Mouse (Mus musculus): ENCODE results near the gene Cd109. TPM values are rescaled to one million over a fixed set of nuclear protein-coding genes. Genes with fewer than 3 reads are reported as not detected.

The Cd109 gene
- polyA plus RNA-seq, 1 experiment from 2014 or later = 6.1 TPM

DNA sequence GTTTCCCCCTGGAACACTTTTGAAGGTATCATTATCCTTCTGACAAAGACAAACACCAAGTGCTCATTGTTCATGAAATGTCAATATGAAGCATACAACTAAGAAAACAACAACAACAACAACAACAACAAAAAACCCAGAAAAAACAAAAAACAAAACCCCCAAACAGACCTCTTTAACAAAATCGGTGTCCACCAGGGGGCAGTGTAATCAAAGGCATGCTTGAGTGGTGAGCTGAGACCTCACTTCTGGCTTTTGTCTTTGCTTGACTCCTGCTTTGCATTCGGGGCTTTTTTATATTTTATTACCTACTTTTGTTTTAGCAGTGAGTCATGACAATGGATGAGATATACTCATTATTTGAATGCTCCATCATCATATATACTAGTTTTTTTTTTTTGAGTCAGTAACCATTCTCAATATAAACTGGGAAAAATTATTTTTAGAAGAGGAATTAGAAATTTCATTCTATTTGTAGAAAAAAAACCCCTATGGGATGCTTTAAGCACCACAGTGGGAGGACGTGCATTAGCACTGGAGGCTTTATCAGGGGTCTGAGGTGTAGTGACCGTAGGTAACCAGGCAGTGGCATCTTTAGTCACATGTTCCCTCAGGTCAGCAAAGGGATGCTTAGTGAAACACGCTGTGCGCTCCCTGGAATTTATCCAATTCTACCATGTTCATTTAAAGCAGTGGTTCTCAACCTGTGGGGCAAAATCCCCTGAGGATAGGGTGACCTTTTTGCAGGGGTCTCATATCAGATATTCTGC, 30.8 kb downstream of the Cd109 start:
- Histone ChIP-seq H3K36me3 (ENCODE audit: control insufficient read depth, insufficient read depth, low read length) (no peaks in the 10 kb centered on the region), H3K9ac (ENCODE audit: low read length) (no peak overlapping the region), H3K9me3 (ENCODE audit: control insufficient read depth, low read length) (no peaks in the 10 kb centered on the region), H3K4me1 (ENCODE audit: control insufficient read depth in 2 of 2, insufficient read depth in 2 of 2, low read length in 2 of 2) (no peaks in the 10 kb centered on the region), H3K27me3 (ENCODE audit: control insufficient read depth, insufficient read depth, low read length) (no peaks in the 10 kb centered on the region), H3K4me2 (ENCODE audit: low read length) (no peak overlapping the region), H3K4me3 (ENCODE audit: control insufficient read depth in 1 of 2, insufficient read depth in 1 of 2, low read depth in 1 of 2, low read length in 2 of 2) (no peak overlapping the region), H3K27ac (replicated peaks in 1 of 2; ENCODE audit: control insufficient read depth in 1 of 2, insufficient read depth in 1 of 2, low read depth in 2 of 2, low read length in 2 of 2) (no peak overlapping the region)
- no peak for ATAC-seq (ENCODE audit: insufficient number of reproducible peaks, insufficient read depth, low FRiP score, low read depth)
- 44% methylated on average over 6 of the region's 6 CpGs for WGBS

DNA sequence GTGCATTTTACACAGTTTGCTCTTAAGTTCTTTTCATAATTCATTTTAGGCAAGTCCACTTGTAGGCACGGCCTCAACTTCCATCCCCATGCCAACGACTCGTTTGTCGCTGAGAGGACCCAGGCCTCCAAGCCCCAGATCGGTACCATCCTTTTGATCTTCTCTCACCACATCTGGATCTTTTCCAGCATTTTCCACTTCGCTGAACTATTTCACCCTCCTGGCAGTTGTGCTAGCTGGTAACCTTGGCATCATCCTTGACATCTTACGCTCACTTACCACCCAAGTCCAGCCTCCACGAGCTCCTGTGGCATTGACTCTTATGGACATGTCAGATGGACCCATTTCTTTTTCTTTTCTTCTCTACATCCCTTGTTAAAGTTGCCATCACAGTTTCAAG, 33.3 kb downstream of the Cd109 start:
- ATAC-seq (ENCODE audit: insufficient number of reproducible peaks, insufficient read depth, low FRiP score, low read depth) = no peak
- Histone ChIP-seq H3K9ac (ENCODE audit: low read length) (no peak overlapping the region), H3K9me3 (ENCODE audit: control insufficient read depth, low read length) (no peaks in the 10 kb centered on the region), H3K36me3 (ENCODE audit: control insufficient read depth, insufficient read depth, low read length) (no peaks in the 10 kb centered on the region), H3K4me3 (ENCODE audit: control insufficient read depth in 1 of 2, insufficient read depth in 1 of 2, low read depth in 1 of 2, low read length in 2 of 2) (no peak overlapping the region), H3K27ac (replicated peaks in 1 of 2; ENCODE audit: control insufficient read depth in 1 of 2, insufficient read depth in 1 of 2, low read depth in 2 of 2, low read length in 2 of 2) (no peak overlapping the region), H3K27me3 (ENCODE audit: control insufficient read depth, insufficient read depth, low read length) (no peaks in the 10 kb centered on the region), H3K4me2 (ENCODE audit: low read length) (no peak overlapping the region), H3K4me1 (ENCODE audit: control insufficient read depth in 2 of 2, insufficient read depth in 2 of 2, low read length in 2 of 2) (no peaks in the 10 kb centered on the region)
- 82% methylated on average over 8 of the region's 8 CpGs for WGBS

DNA sequence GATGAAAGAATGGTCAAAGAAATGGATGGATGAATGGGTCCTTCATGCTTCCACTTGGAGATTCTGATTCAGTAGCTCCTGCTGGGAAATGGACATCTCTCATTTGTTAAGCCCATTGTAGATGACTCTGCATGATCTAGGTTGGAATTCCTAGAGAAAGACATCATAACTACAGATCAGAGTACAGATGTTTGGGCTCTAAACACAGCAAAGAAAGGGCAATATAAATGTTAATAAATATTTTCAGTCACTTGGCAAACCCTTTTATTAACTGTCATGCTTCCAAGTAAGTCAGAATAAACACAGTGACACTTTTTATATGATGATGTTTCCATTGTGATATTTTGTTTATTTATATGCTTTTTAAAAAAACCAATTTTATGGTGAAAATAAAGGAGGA, 34.1 kb downstream of the Cd109 start:
- Histone ChIP-seq H3K9me3 (ENCODE audit: control insufficient read depth, low read length) (no peaks in the 10 kb centered on the region), H3K4me2 (ENCODE audit: low read length) (no peak overlapping the region), H3K27ac (replicated peaks in 1 of 2; ENCODE audit: control insufficient read depth in 1 of 2, insufficient read depth in 1 of 2, low read depth in 2 of 2, low read length in 2 of 2) (no peak overlapping the region), H3K4me1 (ENCODE audit: control insufficient read depth in 2 of 2, insufficient read depth in 2 of 2, low read length in 2 of 2) (no peaks in the 10 kb centered on the region), H3K4me3 (ENCODE audit: control insufficient read depth in 1 of 2, insufficient read depth in 1 of 2, low read depth in 1 of 2, low read length in 2 of 2) (no peak overlapping the region), H3K36me3 (ENCODE audit: control insufficient read depth, insufficient read depth, low read length) (no peaks in the 10 kb centered on the region), H3K27me3 (ENCODE audit: control insufficient read depth, insufficient read depth, low read length) (no peaks in the 10 kb centered on the region), H3K9ac (ENCODE audit: low read length) (no peak overlapping the region)
- no peak for ATAC-seq (ENCODE audit: insufficient number of reproducible peaks, insufficient read depth, low FRiP score, low read depth)

DNA sequence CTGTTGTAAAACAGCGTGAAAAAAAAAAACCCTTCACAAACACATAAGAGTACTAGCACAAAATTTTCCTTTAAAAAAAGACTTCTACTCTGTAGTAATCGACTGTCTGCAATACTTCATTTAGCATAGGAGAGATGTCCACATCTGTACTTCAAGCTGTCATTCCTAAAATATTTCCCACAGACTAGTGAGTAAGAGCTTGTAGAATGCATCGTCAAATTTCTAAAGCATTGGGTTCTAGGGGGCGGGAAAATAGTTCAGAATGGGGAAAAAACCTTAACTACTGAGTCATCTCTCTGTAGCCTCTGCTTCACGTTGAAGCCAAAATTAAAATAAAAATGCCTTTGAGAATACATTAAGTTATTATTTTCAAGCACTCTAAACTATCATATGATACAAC, 42.2 kb downstream of the Cd109 start:
- no peaks in the 10 kb centered on the region for H3K36me3 ChIP-seq (ENCODE audit: control insufficient read depth, insufficient read depth, low read length)
- 71% methylated on average over 5 of the region's 5 CpGs for WGBS
- ATAC-seq (ENCODE audit: insufficient number of reproducible peaks, insufficient read depth, low FRiP score, low read depth) = no peak
- no peak overlapping the region for H3K4me2 ChIP-seq (ENCODE audit: low read length)
- no peaks in the 10 kb centered on the region for H3K4me1 ChIP-seq (ENCODE audit: control insufficient read depth in 2 of 2, insufficient read depth in 2 of 2, low read length in 2 of 2)
- no peak overlapping the region for H3K9ac ChIP-seq (ENCODE audit: low read length)
- no peak overlapping the region for H3K4me3 ChIP-seq (ENCODE audit: control insufficient read depth in 1 of 2, insufficient read depth in 1 of 2, low read depth in 1 of 2, low read length in 2 of 2)
- no peaks in the 10 kb centered on the region for H3K27me3 ChIP-seq (ENCODE audit: control insufficient read depth, insufficient read depth, low read length)
- H3K9me3 ChIP-seq (ENCODE audit: control insufficient read depth, low read length) = no peaks in the 10 kb centered on the region
- H3K27ac ChIP-seq (replicated peaks in 1 of 2; ENCODE audit: control insufficient read depth in 1 of 2, insufficient read depth in 1 of 2, low read depth in 2 of 2, low read length in 2 of 2) = no peak overlapping the region

GRCm38 (mm10) chr9:78671446-78671985, 56.2 kb downstream of the Cd109 start:
- Histone ChIP-seq H3K4me2 (ENCODE audit: low read length) (no peak overlapping the region), H3K36me3 (ENCODE audit: control insufficient read depth, insufficient read depth, low read length) (no peaks in the 10 kb centered on the region), H3K9me3 (ENCODE audit: control insufficient read depth, low read length) (no peaks in the 10 kb centered on the region), H3K4me1 (ENCODE audit: control insufficient read depth in 2 of 2, insufficient read depth in 2 of 2, low read length in 2 of 2) (no peaks in the 10 kb centered on the region), H3K27me3 (ENCODE audit: control insufficient read depth, insufficient read depth, low read length) (no peaks in the 10 kb centered on the region), H3K27ac (replicated peaks in 1 of 2; ENCODE audit: control insufficient read depth in 1 of 2, insufficient read depth in 1 of 2, low read depth in 2 of 2, low read length in 2 of 2) (no peak overlapping the region), H3K9ac (ENCODE audit: low read length) (no peak overlapping the region), H3K4me3 (ENCODE audit: control insufficient read depth in 1 of 2, insufficient read depth in 1 of 2, low read depth in 1 of 2, low read length in 2 of 2) (no peak overlapping the region)
- no peak for ATAC-seq (ENCODE audit: insufficient number of reproducible peaks, insufficient read depth, low FRiP score, low read depth)
- WGBS = 80% methylated on average over 13 of the region's 13 CpGs

DNA sequence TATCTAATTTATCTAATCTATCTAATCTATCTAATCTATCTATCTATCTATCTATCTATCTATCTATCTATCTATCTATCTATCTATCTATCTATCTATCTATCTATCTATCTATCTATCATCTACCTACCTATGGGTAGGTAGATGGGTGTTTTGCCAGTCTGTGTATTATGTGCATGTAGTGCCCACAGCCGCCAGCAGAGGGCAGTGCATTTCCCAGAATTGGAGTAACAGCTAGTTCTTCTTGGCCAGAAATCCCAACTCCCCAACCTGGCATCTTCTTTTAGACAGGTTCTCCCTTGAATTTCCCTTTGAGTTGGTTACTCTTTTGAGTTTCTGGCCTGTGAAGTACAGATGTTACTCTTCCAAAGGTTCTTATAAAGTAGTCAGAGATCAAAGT, 85.3 kb downstream of the Cd109 start:
- 3% methylated on average over 1 of the region's 1 CpGs for WGBS
- Histone ChIP-seq H3K36me3 (ENCODE audit: control insufficient read depth, insufficient read depth, low read length) (no peaks in the 10 kb centered on the region), H3K9me3 (ENCODE audit: control insufficient read depth, low read length) (no peaks in the 10 kb centered on the region), H3K27me3 (ENCODE audit: control insufficient read depth, insufficient read depth, low read length) (no peaks in the 10 kb centered on the region), H3K4me3 (ENCODE audit: control insufficient read depth in 1 of 2, insufficient read depth in 1 of 2, low read depth in 1 of 2, low read length in 2 of 2) (no peak overlapping the region), H3K27ac (replicated peaks in 1 of 2; ENCODE audit: control insufficient read depth in 1 of 2, insufficient read depth in 1 of 2, low read depth in 2 of 2, low read length in 2 of 2) (no peak overlapping the region), H3K4me1 (ENCODE audit: control insufficient read depth in 2 of 2, insufficient read depth in 2 of 2, low read length in 2 of 2) (no peaks in the 10 kb centered on the region), H3K9ac (ENCODE audit: low read length) (no peak overlapping the region), H3K4me2 (ENCODE audit: low read length) (no peak overlapping the region)
- no peak for ATAC-seq (ENCODE audit: insufficient number of reproducible peaks, insufficient read depth, low FRiP score, low read depth)

DNA sequence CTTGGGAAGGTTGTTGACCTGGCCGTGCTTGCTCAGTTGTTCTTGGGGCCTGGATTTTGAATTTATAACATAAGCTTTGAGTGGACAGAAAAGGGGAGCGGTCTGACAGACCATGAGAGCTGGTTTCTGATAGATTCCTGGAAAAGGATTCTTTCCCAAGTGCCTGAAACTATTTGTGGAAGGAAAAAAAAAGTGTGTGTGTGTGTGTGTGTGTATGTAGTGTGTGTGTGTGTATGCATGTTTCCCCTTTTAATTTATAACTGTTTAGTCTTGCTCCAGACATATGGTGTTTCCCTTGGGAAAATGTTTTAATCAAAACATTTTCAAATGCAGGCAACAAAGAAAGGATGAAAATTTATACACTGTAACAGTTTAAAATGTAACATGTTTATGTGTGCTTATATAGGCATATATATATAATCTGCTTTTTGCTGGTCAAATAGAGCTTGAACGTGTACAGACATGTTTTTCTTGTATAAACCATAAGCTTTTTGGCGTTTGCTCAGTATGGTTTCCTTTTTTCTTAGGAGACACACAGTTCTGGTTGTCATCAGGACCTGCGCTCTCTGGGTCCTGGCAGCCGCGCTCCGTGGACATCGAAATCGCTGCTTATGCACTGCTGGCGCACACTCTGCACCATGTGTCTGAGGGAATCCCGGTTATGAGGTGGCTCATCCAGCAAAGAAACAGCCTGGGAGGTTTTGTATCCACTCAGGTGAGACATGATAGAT, 87.3 kb downstream of the Cd109 start:
- WGBS = 91% methylated on average over 12 of the region's 12 CpGs
- no peak overlapping the region for H3K4me2 ChIP-seq (ENCODE audit: low read length)
- no peak overlapping the region for H3K9ac ChIP-seq (ENCODE audit: low read length)
- no peaks in the 10 kb centered on the region for H3K36me3 ChIP-seq (ENCODE audit: control insufficient read depth, insufficient read depth, low read length)
- H3K27me3 ChIP-seq (ENCODE audit: control insufficient read depth, insufficient read depth, low read length) = no peaks in the 10 kb centered on the region
- peaks cover 4% of the 10 kb centered on the region; the same call in 1 of the 2 replicates for H3K9me3 ChIP-seq (ENCODE audit: control insufficient read depth, low read length)
- H3K4me1 ChIP-seq (ENCODE audit: control insufficient read depth in 2 of 2, insufficient read depth in 2 of 2, low read length in 2 of 2) = no peaks in the 10 kb centered on the region
- H3K27ac ChIP-seq (replicated peaks in 1 of 2; ENCODE audit: control insufficient read depth in 1 of 2, insufficient read depth in 1 of 2, low read depth in 2 of 2, low read length in 2 of 2) = no peak overlapping the region
- H3K4me3 ChIP-seq (ENCODE audit: control insufficient read depth in 1 of 2, insufficient read depth in 1 of 2, low read depth in 1 of 2, low read length in 2 of 2) = no peak overlapping the region
- ATAC-seq (ENCODE audit: insufficient number of reproducible peaks, insufficient read depth, low FRiP score, low read depth) = no peak

All from heart, embryonic 14.5 days (tissue).